8 mouse cellular contexts compared by ENCODE assay signal in the genomic region with DNA sequence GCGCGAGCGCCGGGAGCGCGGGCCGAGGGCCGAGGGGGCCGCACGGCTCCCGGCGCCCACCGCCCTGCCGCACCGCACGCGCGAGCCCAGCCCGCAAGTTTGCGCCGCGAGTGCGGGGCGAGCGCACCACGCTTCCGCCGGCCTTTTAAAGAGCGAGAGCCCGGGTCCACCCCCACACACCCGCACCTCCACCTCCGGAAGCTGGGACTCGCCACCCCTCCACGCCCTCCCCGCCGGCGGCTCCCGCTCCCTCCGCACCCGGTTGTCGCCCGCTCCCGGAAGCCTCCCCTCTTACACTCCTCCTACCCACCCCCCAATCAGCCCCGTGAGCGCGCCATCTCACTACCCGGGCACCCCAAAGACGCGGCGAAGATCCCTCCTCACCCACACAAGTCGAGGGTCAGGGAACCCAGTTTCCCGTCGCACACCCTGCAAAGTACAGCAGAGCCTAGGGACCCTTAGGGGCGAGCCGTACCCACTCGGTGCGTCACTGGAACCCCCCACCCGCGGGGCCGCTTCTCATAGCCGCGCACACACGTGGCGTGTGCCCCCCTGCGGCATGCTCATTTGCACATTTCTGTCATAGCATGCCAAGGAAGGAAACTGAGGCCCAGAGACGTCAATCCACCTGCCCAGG. TPM values are rescaled to one million over a fixed set of nuclear protein-coding genes. Genes with fewer than 3 reads are reported as not detected.
DNase-seq lines count a peak whose midpoint lies in the region; ATAC-seq and TF ChIP-seq lines count a peak whose summit lies in the region.

No protein-coding gene starts in this region.

- DNase-seq in layer of hippocampus, adult 2 months (ENCODE audit: low spot score in 2 of 2): peak in 1 of 2 experiments; percentile 6
- DNase-seq in layer of hippocampus, adult 8-10 months (ENCODE audit: low spot score in 2 of 2): no peak
- DNase-seq in cerebellum, adult 11 months: peak; percentile 78
- no peak for DNase-seq in forebrain, embryonic 14.5 days (ENCODE audit: low spot score)
- peak; percentile 66 for DNase-seq in thymus, postnatal 4 days
- no peak for DNase-seq in frontal cortex, postnatal 36 days (ENCODE audit: low spot score in 2 of 2)
- no peak for DNase-seq in urinary bladder, postnatal 36 days (ENCODE audit: low spot score in 2 of 2)

- H3K4me2 ChIP-seq in forebrain, embryonic 14.5 days (ENCODE audit: low read length): peak overlapping the region; percentile 97

- peaks cover 40% of the 10 kb centered on the region for H3K27me3 ChIP-seq in forebrain, embryonic 14.5 days (replicated peaks; ENCODE audit: control insufficient read depth, insufficient read depth, low read length)

- peak overlapping the region; percentile 48 for H3K4me3 ChIP-seq in layer of hippocampus, adult 2 months
- peak overlapping the region; percentile 58 for H3K4me3 ChIP-seq in forebrain, embryonic 14.5 days (ENCODE audit: low read depth, low read length)

- H3K36me3 ChIP-seq in forebrain, embryonic 14.5 days (ENCODE audit: control insufficient read depth, insufficient read depth, low read length): no peaks in the 10 kb centered on the region

- WGBS in forebrain, embryonic 14.5 days: under 1% methylated on average over 37 of the region's 66 CpGs

- no peak for TF ChIP-seq CTCF in layer of hippocampus, adult 2 months (conservative IDR thresholded peaks at IDR 0.05)

- H3K9me3 ChIP-seq in forebrain, embryonic 14.5 days (replicated peaks; ENCODE audit: control insufficient read depth, low read length): no peaks in the 10 kb centered on the region

- H3K9ac ChIP-seq in forebrain, embryonic 14.5 days (ENCODE audit: low read length): peak overlapping the region; percentile 72

- no peak overlapping the region for H3K27ac ChIP-seq in layer of hippocampus, adult 2 months
- no peak overlapping the region for H3K27ac ChIP-seq in forebrain, embryonic 14.5 days (ENCODE audit: low read depth, low read length)

- peaks cover 12% of the 10 kb centered on the region for H3K4me1 ChIP-seq in forebrain, embryonic 14.5 days (ENCODE audit: control insufficient read depth, insufficient read depth, low read length)

- 0 out of 2 replicates have a peak, but pooled peaks have one; percentile 19 for ATAC-seq in forebrain, embryonic 14.5 days
- peak; percentile 20 for ATAC-seq in megakaryocyte progenitor cell, adult 5-6 weeks (replicated peaks; ENCODE audit: poor library complexity)

RNA-seq across cellular contexts. Expression of gene Grm4, which starts 7.8 kb away (rescaled TPM):
- total RNA-seq in layer of hippocampus, adult 2 months (2021): 1 to 10 TPM; 7.9 to 9.6 TPM
- 10 to 100 TPM in 3 of 4 experiments, 1 to 10 TPM in 1; 9.9 to 13.0 (median 12.6) TPM for total RNA-seq in layer of hippocampus, adult 8-10 months (2022)
- 2.0 and 2.4 TPM in 2 replicates for polyA plus RNA-seq in forebrain, embryonic 14.5 days (2014; fragmentation: Nextera tagmentation; extraction: Ambion mirVana)
- not detected in 2 replicates for total RNA-seq in megakaryocyte progenitor cell, adult 5-6 weeks (2015)
- not detected in 2 replicates for total RNA-seq in megakaryocyte progenitor cell, adult 5-6 weeks (2017)

RNA-seq across cellular contexts. Expression of gene Hmga1, which starts 42.9 kb away (rescaled TPM):
- 10 to 100 TPM; 30.5 to 38.2 TPM for total RNA-seq in layer of hippocampus, adult 2 months (2021)
- 10 to 100 TPM; 30.4 to 39.8 (median 36.1) TPM for total RNA-seq in layer of hippocampus, adult 8-10 months (2022)
- polyA plus RNA-seq in forebrain, embryonic 14.5 days (2014; fragmentation: Nextera tagmentation; extraction: Ambion mirVana): 132 TPM in 2 replicates
- 405 and 414 TPM in 2 replicates for total RNA-seq in megakaryocyte progenitor cell, adult 5-6 weeks (2015)
- 220 and 239 TPM in 2 replicates for total RNA-seq in megakaryocyte progenitor cell, adult 5-6 weeks (2017)

RNA-seq across cellular contexts. Expression of gene AI413582, which starts 52.2 kb away (rescaled TPM):
- 10 to 100 TPM; 61.6 to 66.1 TPM for total RNA-seq in layer of hippocampus, adult 2 months (2021)
- 10 to 100 TPM; 61.9 to 71.6 (median 65.0) TPM for total RNA-seq in layer of hippocampus, adult 8-10 months (2022)
- polyA plus RNA-seq in forebrain, embryonic 14.5 days (2014; fragmentation: Nextera tagmentation; extraction: Ambion mirVana): 44.6 and 46.2 TPM in 2 replicates
- 31.0 and 31.6 TPM in 2 replicates for total RNA-seq in megakaryocyte progenitor cell, adult 5-6 weeks (2015)
- total RNA-seq in megakaryocyte progenitor cell, adult 5-6 weeks (2017): 32.3 and 46.0 TPM in 2 replicates

Comparison
In these comparisons a context has a peak if more than half of its experiments do, and no peak if none do; other contexts are left out.
1. DNase-seq: peak in cerebellum, adult 11 months (single experiment) and thymus, postnatal 4 days (single experiment); none in layer of hippocampus, adult 8-10 months (0 of 2), forebrain, embryonic 14.5 days (single experiment), frontal cortex, postnatal 36 days (0 of 2) and urinary bladder, postnatal 36 days (0 of 2).
2. RNA of gene Grm4, which starts 7.8 kb away (total RNA-seq): 9.9 to 13.0 TPM in layer of hippocampus, adult 8-10 months and 7.9 to 9.6 TPM in layer of hippocampus, adult 2 months; not detected in megakaryocyte progenitor cell, adult 5-6 weeks; every median in the first group is over 4 times any median in the second.
3. RNA of gene Hmga1, which starts 42.9 kb away (total RNA-seq): 220 to 414 TPM in megakaryocyte progenitor cell, adult 5-6 weeks; 30.5 to 38.2 TPM in layer of hippocampus, adult 2 months and 30.4 to 39.8 TPM in layer of hippocampus, adult 8-10 months; every median in the first group is over 4 times any median in the second.